Mouse (Mus musculus): ENCODE measurements around the gene Mrtfb.
"Not testable (repeated sequence)": the region's sequence is repeated elsewhere in the genome, so short reads cannot be mapped to it uniquely, and the experiment has no call there.

Gene Mrtfb

DNA sequence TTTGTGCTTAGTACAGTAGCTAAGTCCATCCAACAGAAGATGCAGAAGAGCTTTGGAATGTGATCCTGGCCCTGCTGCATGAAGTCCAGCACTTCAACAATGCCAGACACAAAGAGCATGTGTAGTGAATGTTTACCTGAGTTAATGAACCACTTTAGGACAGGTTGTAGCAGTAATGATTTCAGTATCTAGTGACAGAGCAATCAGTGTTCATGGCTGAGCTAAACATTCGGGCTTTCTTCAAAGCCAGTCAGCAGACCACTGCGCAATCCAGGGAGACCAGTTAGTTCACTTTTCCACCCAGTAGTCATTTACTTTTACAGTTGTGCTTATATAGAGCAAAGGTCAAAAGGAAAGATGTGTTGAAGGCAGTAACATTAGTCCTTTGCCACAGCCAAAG is 20.0 kb downstream of the Mrtfb start:
- DNase-seq (ENCODE audit: low read depth, low spot score): no peak

DNA sequence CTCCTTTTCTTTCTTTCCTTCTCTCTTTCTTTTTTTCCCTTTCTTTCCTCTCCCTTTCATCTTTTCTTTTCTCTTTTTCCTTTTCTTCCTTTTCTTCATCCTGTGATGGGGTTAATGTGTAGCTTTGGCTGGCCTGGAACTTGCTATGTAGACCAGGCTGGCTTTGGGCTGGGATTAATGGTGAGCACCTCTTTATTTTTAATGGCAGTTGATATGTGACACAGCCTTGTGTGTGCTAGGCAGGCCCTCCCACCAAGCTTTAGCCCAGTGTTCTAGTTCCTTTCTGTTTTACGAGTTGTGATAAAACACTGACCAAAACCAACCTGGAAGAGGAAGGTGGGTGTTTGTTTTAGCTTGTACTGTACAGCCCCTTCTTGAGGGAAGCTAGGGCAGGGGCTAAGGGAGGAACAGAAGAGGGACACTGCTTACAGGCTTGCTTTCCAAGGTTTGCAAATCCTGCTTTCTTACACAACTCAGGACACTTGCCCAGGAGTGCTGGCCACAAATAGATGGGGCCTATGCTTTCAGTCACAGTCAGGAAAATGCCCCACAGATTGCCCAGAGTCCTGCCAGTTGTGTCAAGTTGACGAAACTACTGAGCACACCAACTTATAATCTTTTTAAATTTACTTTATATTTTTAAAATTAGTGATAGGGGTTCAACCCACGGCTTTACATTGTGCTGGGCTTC is 20.6 kb downstream of the Mrtfb start:
- no peak for DNase-seq (ENCODE audit: low read depth, low spot score)

DNA sequence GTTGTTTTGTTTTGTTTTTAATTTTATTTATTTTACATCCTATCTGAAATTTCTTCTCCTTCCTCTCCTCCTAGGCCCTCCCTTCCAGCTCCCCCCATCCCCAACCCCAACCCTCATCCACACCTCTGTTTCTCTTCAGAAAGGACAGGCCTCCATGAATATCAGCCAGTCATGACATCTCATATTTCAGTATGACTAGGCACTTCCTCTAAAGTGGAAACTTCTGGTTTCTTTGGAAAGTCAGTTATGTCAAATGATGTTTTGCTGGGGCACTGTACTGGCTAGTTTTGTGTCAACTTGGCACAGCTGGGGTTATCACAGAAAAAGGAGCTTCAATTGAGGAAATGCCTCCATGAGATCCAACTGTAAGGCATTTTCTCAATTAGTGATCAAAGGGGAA is 30.1 kb downstream of the Mrtfb start:
- not testable (repeated sequence) for DNase-seq (ENCODE audit: low read depth, low spot score)

DNA sequence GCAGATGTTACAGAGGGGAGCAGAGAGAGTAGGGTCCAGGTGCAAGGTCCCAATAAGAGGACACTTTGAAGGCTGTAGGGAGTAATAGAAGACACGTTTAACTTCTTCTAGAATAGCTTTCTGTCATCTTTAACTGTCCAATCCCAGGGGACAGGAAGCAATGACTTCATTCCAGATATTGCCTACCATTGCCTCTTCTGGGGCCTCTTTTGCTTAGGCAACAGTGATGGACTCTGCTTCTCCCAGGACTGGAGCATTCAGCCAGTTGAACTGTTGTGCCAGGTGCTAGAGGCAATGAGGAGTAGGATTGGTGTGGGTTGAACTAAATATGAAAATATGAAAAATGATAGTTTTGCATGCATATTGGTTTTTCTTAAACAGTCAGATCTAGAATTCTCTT is 41.6 kb downstream of the Mrtfb start:
- DNase-seq (ENCODE audit: low read depth, low spot score): no peak

DNA sequence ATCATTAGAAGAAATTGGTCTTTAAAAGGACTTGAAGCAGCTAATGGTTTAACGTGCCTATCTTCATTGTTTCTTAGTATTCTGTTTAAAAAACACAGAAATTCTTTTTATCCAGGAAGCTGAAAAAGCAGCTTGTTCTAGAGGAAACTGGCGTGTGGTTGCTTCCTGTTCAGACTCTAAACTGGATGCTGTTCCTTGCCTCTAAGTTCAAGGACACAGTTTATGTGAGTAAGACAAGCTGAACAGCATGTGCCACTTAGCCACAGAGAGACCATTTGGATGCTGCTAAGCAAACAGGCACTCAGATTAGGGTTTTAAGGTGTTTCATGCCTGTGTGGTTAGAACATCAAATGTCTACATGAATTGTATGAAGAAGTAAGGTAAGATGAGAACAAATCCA is 42.7 kb downstream of the Mrtfb start:
- DNase-seq (ENCODE audit: low read depth, low spot score): no peak

DNA sequence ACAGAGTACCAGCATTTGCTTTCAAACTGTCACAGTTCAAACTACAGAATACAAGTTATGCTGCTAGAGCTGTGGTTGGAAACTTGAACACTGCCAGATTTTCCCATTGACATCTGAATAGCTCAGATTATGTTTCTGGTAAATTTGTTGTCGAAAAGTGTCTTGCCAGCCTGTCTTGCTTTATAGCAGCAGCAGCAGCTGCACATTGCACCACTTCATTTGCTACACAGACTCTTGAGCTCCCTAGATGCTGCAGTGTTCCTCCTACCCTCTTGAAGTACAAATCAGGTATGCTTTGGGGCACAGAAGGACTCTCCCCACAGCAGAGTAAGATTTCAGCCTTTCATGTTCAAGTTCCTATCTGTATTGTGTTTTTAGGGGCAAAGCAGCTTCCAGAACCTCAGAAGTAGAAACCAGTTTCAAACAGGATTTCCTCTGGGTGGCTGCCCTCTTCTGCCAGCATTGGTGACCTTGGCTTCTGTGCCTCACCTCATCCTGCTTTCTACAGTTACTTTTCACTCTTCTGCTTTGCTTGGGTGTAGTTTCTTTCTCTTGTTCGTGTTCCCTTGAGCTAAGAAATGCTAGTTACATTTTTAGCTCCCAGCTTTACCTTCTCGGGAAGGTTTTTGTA is 49.9 kb downstream of the Mrtfb start:
- DNase-seq (ENCODE audit: low read depth, low spot score): no peak

DNA sequence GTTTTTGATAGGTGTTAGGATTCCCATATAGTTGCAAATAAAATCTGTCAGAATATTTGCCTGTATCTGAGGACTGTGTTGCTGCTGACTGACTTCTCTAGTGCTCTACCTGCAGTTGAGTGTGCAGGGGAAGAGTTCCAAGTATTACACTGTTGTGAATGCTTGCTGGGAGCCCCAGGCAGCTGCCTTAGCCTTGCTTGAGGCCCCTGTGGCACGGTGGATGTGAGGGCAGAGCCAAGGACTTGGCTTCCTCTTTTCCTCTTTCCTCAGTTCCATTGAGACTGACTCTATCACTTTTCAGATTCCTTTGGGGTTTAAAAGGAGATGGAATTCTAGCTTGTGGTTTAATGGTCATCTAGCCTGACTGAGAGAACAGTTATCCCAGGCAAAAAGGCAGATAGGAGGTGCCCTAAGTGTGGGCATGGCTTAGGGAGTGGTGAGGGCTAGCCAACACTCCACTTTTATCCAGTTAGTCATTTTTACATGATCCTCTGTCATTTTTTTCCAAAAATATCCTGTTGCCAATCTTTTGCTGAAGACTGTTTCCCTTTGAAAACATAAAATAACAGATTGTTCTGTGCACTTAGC is 53.9 kb downstream of the Mrtfb start:
- no peak for DNase-seq (ENCODE audit: low read depth, low spot score)

DNA sequence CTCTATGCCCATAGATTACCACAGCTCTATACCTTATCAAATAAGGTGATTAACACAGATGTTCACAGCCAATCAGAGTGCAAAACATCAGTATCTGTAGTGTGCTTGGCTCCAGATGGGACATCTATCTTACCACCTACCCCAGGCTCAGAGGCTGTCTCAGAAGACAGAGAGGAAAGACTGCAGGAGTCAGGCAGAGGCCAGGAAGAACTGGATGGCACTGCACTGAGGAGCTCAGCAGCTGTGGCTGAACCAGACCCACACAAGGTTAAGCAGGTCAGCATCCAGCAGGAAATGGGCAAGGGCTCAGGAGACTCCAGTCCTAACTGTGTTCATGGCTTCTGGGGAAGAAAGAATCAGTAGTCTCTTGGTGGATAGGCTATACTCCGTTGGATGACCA is 55.1 kb downstream of the Mrtfb start:
- DNase-seq (ENCODE audit: low read depth, low spot score): no peak

DNA sequence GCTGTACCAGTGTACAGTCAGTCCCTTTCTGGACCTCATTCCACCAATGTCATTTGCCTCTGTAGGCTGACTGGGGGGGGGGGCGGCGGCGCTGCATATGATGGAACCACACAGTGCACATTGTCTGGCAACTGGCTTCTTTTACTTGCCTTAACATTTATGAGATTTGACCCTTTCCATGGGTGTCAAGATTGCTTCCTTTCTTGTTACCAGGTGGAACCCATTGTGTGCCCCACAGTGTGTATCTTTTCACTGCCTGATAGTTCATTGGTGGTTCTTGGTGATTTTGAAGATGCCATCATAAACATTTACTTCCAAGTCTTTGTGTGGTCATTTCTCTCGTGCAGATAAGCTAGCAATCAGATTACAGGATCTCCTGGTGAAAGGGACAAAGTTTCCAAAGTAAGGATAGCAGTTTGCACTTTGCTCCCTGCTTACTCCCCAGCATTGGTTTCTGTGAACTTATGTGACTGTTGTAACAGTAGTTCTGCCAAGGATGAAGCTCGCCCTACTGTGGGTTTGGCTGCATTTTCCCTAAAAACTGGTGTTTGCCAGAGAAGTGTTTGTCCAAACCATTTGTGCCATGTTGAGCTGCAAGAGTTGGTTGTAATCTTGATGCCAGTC is 56.9 kb downstream of the Mrtfb start:
- DNase-seq (ENCODE audit: low read depth, low spot score): no peak

DNA sequence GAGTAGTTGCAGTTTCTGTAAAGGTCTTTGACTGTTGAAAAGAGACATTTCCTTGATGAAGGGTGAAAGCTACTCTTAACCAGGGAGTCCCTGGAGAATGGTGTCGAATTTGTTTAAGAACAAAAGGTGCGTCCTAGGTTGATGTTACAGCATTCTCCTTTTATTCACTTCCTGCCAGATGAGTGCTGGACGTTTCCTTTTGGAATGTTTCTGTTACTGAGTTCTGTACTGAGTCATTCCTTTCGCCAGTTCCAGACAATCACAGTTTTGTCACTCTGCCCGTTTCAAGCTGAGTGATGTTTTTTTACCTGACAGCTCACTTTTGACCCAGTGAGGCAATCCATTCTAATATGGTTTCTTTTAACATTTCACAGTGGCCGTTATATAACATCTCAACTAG is 67.5 kb downstream of the Mrtfb start:
- DNase-seq (ENCODE audit: low read depth, low spot score): no peak

DNA sequence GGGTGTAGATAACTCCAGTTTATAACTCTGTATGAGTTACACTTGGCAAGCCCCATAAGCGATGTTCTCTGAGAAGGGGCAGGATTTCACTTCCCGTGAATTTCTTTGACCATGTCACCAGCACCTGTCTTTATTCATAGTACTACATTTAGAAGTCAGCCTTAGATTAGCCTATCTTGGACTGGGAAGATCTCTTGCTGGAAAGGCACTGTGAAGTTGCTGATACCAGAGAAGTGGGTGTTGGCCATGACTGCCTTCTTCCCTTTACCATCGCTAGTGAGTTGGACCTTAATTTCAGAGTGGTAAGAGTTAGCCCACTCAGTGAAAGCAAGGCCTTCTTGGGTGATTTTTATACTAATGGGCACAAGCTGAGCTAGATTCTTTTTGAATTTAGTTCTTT is 70.3 kb downstream of the Mrtfb start:
- no peak for DNase-seq (ENCODE audit: low read depth, low spot score)

DNA sequence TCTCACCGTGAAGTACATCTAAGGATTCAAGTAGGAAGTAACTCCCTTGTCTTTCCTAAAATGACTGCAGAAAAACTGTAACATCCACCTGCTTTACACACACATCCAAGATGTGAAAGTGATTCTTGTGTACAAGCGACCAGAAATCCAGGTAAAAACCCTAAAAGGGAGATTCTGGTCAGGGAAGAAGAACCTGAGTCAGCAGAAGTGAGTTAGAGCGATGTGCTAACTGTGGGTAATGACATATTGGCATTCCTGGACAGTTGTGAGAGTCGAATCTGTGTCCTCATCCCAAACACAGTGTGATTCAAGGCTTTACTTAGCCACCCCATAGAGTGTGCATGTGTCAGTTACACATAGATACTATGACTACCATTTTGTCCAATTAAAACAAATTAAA is 72.4 kb downstream of the Mrtfb start:
- DNase-seq (ENCODE audit: low read depth, low spot score): no peak

DNA sequence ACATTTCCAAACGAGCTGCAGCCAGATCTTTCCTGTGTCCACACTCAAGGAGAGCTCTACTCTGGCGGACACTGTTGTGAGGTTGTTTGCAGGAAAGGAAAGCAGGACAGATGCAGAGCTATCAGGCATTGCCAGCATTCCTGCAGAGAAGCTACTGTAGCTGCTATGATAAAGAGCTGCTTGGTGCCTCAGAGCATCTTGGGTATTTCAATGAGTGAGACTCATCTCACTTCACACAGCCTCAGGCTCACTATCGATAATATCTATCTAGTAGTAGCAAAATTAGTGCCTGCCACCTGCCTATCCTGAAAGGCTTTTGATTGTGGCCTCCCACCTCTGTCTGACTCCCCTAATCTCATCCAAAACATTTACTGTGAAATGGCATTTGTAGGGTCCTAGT is 73.4 kb downstream of the Mrtfb start:
- DNase-seq (ENCODE audit: low read depth, low spot score): no peak

DNA sequence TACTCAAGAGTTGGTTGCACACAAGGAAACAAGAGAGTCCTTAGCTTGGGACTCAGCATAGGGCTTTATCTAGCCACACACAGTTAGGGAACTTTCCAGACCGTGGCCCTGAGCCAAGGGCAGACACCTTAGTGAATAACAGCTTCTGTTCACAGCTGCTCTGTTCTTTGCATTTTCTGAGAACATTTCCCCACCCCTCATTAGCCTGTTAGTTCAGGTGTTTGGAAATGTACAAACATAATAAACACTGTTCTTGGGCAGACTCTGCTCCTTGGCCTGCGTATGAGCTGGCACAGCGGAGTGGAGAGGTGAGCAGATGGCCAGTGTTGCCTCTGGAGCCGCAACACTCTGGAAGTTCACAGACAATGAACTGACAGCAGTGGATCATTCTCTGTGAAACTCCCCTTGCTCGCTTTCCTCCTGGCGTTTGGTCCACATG is 74.0 kb downstream of the Mrtfb start:
- DNase-seq (ENCODE audit: low read depth, low spot score): no peak

DNA sequence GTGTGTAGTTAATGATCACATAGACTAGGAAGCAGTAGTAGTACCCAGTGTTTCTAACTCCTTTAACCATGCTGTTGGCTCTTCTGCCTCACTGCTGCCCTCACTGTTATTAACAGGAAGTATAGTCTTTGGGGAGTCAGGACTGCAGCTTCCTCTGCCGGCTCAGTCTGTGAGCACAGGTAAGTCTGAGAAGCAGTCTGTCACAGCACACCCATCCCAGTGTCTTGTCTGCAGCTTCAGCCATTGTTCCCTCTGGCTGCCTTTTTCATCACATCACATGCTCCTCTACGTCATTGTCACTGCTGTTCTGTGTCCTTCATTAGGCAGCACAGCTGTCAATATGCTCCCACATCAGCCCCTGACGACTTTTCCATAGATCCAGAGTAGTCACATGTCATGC is 75.6 kb downstream of the Mrtfb start:
- no peak for DNase-seq (ENCODE audit: low read depth, low spot score)

DNA sequence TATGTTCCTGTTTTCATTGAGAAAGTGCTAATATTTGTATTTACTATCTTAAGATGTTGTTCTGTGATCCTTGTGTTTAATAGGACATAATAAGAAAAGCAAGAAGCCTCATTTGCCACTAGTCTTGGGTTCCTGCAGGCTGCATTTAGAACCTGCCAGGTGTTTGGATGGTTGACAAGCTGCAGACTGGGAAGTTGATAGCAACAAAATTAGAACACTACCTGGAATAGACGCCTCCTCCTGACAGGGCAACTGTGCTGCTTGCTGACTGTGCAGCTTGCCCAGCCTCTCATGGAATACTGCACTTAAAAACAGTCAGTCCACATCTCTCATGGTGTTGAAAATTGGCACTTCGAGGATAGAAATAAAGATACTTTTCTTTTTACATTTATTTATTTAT is 76.3 kb downstream of the Mrtfb start:
- no peak for DNase-seq (ENCODE audit: low read depth, low spot score)

DNA sequence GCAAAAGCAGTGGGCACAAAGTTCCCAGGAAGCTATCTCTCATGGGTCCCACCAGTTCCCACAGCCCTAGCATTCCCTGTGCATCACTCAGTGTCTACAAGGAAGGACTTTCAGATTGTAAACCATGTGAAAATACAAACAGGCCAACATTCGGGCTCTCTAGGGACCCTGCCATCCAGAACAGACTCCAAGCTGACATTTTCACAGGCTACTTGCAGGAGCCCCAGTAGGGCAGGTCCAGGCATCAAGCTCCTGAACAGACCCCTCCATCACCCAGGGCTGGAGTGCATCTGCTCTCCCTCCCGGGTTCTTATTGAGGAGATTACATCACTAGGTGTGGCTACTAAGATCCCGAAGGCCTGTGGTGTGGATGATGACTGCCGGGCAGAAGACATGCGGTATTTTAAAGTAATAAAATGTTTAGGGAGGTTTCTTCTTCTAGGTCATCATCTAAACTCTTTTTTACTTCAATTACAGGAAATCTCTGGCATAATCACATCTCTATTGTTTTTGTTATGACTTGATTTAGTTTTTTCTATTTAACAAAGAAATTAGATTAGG is 77.6 kb downstream of the Mrtfb start:
- DNase-seq (ENCODE audit: low read depth, low spot score): no peak

DNA sequence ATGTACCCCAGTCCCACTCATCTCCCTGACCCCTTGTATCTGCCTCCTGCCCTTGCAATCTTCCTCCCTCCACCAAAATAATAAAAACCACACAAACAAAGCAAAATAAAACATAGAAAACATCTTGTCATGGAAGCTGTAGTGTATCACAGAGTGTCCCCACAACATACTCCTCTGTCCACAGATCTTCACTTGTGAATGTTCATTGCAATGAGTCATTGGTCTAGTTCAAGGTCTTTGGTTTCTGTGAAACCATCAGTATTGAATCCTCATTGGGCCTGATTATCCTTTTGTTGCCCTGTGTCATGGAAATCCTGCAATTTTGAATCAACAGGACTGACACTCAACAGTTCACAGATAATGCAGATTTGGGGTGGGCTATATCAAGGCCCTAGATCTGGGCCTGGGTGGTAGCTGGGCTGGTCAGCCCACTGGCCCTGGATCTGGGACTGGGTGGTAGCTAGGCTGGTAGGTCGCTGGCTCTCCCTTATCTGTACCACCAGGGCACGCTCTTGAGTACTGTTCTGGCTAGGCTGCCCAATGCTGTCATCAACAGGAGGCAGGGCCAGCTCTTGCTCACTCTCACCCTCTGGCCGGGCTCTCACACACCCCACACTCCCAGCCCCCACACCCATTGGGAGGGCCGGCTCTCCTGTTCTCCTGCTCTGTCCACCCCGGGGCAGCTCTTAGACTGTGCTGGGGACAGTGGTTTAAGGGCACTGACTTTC is 80.4 kb downstream of the Mrtfb start:
- no peak for DNase-seq (ENCODE audit: low read depth, low spot score)

DNA sequence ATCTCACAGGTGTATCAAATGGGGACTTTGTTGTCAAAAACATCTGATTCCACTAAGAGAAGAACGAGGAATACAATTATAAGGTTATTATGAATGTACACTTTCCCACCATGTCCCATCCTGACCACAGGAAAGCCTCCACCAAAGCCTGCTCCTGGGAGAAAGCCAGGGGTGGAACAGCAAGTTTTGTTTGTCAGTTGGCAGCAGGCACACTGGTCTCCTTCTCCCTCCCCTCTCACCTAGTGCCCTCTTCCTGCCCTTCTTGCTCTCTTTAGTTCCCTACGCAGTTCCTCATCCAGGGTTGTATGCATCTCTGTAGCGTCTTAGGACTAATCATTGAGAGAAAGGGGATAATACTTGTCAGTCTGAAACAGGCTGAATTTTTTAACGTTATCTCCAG is 81.8 kb downstream of the Mrtfb start:
- DNase-seq (ENCODE audit: low read depth, low spot score): no peak

DNA sequence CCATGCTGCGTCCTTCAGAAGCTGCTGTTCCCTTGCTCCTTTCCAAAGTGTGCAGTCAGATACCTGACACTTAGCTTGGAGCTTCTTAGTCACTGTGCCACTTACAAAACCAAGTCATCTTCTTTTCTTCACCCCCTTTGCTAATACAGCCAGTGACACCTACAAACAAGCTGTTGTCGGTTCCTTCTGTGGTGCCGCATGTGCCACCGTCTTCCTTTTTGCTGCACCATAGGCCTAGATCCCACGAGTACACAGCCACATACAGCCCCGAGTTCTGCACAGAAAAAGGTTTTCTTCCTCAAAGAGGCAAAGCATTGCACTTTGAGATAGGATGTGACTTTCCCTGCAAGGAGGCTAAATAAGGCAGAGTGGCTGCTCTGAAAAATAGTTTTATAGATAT is 83.2 kb downstream of the Mrtfb start:
- DNase-seq (ENCODE audit: low read depth, low spot score): no peak

DNA sequence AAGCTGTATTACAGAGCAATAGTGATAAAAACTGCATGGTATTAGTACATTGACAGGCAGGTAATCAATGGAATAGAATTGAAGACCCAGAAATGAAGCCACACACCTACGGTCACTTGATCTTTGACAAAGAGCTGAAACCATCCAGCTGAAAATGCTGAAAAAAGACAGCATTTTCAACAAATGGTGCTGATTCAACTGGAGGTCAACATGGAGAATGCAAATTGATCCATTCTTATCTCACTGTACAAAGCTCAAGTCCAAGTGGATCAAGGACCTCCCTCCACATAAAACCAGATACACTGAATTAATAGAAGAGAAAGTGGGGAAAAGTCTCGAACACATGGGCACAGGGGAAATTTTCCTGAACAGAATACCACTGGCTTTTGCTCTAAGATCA is 89.5 kb downstream of the Mrtfb start:
- not testable (repeated sequence) for DNase-seq (ENCODE audit: low read depth, low spot score)

DNA sequence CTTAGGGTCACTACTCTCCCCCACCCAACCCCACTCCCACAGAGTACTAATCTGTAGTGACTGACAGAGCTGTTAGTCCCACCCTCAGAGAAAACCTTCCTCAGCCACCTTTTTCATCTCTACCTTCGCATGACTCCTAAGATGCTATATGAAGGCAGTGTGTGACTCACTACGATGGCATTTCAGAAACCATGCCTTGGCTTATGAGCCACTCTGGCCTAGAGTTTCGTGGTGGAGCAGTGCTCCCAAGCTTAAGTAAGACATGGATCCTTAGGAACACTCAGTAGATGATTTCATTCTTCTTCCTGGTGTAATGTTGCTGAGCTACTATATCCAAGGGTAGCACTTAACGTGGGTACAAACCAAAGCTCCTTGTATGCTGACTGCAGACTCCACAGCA is 94.4 kb downstream of the Mrtfb start:
- DNase-seq (ENCODE audit: low read depth, low spot score): no peak
